Mouse (Mus musculus) lung, adult 2 months (tissue): ENCODE measurements around the gene Lrrc4b.

ENCODE experiments used
- CTCF ChIP-seq: fragments of 200-500 bp; IDR thresholded peaks from 2 replicates; pipeline ENCODE4 v1.5.1; 2011; ENCODE audit warnings: mild to moderate bottlenecking, low read length, control low read depth; ENCODE audit not compliant: insufficient read depth
- POLR2A ChIP-seq: fragments of 200-500 bp; IDR thresholded peaks from 2 replicates; pipeline ENCODE4 v1.6.1; 2011; ENCODE audit warnings: low read depth, mild to moderate bottlenecking, control low read depth, low read length, borderline replicate concordance; ENCODE audit errors: extremely low read depth

- no peak for TF ChIP-seq CTCF
- no peak for TF ChIP-seq POLR2A
Observed at GRCm38 (mm10) chr7:44475046-44475614, 46.3 kb downstream of the Lrrc4b start.
